Comparison of ENCODE assay signal across 25 mouse cellular contexts in the genomic region with DNA sequence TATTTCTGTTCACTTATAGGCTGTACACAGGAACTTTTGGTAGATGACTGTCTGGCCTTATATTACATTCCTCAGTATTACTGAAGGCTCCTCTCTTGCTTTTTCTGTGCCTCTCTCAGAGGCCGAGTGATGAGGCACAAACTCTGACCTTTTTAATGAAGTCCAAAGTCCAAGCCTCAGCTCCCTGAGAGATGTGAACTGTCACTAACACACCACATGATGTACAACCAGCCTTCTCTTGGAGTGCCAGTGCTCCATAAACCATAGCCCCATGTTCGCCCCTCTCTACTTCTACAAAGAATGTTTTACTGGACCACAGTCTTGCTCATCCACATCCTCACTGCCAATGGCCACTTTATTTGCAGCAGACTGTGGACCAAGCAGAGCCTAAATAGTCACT. TPM values are rescaled to one million over a fixed set of nuclear protein-coding genes. Genes with fewer than 3 reads are reported as not detected.
DNase-seq lines count a peak whose midpoint lies in the region; ATAC-seq and TF ChIP-seq lines count a peak whose summit lies in the region.
"Had no signal": no experiment of that assay in that cellular context is flagged by ENCODE, and none has a peak within 500 bp of the region (broad histone marks: within the 10 kb centered on the region; RNA-seq: fewer than 3 reads in every experiment).

No protein-coding gene starts in this region.

- no peak overlapping the region for H3K27ac ChIP-seq in kidney, embryonic 16.5 days (ENCODE audit: low read length)
- peak overlapping the region; percentile 47; the same call in 1 of the 2 replicates for H3K27ac ChIP-seq in liver, embryonic 12.5 days
- H3K27ac ChIP-seq in liver, embryonic 11.5 days (ENCODE audit: low read depth, low read length): no peak overlapping the region
- H3K27ac ChIP-seq in liver, embryonic 14.5 days: no peak overlapping the region
- H3K27ac ChIP-seq: embryonic facial prominence, embryonic 13.5 days; forebrain, embryonic 10.5 days; forebrain, embryonic 15.5 days; heart, adult 2 months; layer of hippocampus, adult 2 months; limb, embryonic 13.5 days; neural tube, embryonic 15.5 days had no signal

- H3K4me2 ChIP-seq in kidney, embryonic 16.5 days (replicated peaks; ENCODE audit: low read depth, low read length): no peak overlapping the region
- no peak overlapping the region for H3K4me2 ChIP-seq in liver, embryonic 12.5 days
- H3K4me2 ChIP-seq in liver, embryonic 11.5 days: no peak overlapping the region
- H3K4me2 ChIP-seq in liver, embryonic 14.5 days (ENCODE audit: low read depth): no peak overlapping the region
- H3K4me2 ChIP-seq: embryonic facial prominence, embryonic 13.5 days; forebrain, embryonic 15.5 days; limb, embryonic 13.5 days; lung, embryonic 14.5 days; neural tube, embryonic 15.5 days had no signal

- no peaks in the 10 kb centered on the region for H3K9me3 ChIP-seq in kidney, embryonic 16.5 days (ENCODE audit: low read length)
- H3K9me3 ChIP-seq in liver, embryonic 12.5 days (replicated peaks): no peaks in the 10 kb centered on the region
- H3K9me3 ChIP-seq in liver, embryonic 11.5 days (ENCODE audit: control insufficient read depth, low read length): no peaks in the 10 kb centered on the region
- no peaks in the 10 kb centered on the region for H3K9me3 ChIP-seq in liver, embryonic 14.5 days (ENCODE audit: control insufficient read depth, low read length)
- H3K9me3 ChIP-seq: embryonic facial prominence, embryonic 13.5 days; forebrain, embryonic 10.5 days; forebrain, embryonic 15.5 days; limb, embryonic 13.5 days; neural tube, embryonic 15.5 days had no signal

- H3K36me3 ChIP-seq in kidney, embryonic 16.5 days (ENCODE audit: insufficient read depth, low read length): peaks cover 80% of the 10 kb centered on the region
- H3K36me3 ChIP-seq in liver, embryonic 12.5 days: peaks cover 98% of the 10 kb centered on the region
- peaks cover 57% of the 10 kb centered on the region for H3K36me3 ChIP-seq in liver, embryonic 11.5 days (ENCODE audit: control insufficient read depth, insufficient read depth, low read length)
- H3K36me3 ChIP-seq in liver, embryonic 14.5 days (replicated peaks; ENCODE audit: control insufficient read depth, insufficient read depth, low read depth): peaks cover 80% of the 10 kb centered on the region

- no peaks in the 10 kb centered on the region for H3K4me1 ChIP-seq in kidney, embryonic 16.5 days (ENCODE audit: insufficient read depth, low read length)
- H3K4me1 ChIP-seq in liver, embryonic 12.5 days: no peaks in the 10 kb centered on the region
- H3K4me1 ChIP-seq in liver, embryonic 11.5 days (replicated peaks; ENCODE audit: control insufficient read depth, insufficient read depth, low read length): no peaks in the 10 kb centered on the region
- H3K4me1 ChIP-seq in liver, embryonic 14.5 days (replicated peaks; ENCODE audit: control insufficient read depth in 2 of 2, insufficient read depth in 2 of 2, low read length in 1 of 2): peaks cover 0 to 11% of the 10 kb centered on the region in 2 experiments; a peak in 2 of 4 replicates
- H3K4me1 ChIP-seq: embryonic facial prominence, embryonic 13.5 days; forebrain, embryonic 10.5 days; forebrain, embryonic 15.5 days; limb, embryonic 13.5 days; neural tube, embryonic 15.5 days had no signal

- H3K9ac ChIP-seq in kidney, embryonic 16.5 days (replicated peaks; ENCODE audit: low read length): no peak overlapping the region
- H3K9ac ChIP-seq in liver, embryonic 12.5 days: no peak overlapping the region
- H3K9ac ChIP-seq in liver, embryonic 11.5 days (ENCODE audit: low read depth, low read length): no peak overlapping the region
- H3K9ac ChIP-seq in liver, embryonic 14.5 days (replicated peaks): no peak overlapping the region
- H3K9ac ChIP-seq: embryonic facial prominence, embryonic 13.5 days; forebrain, embryonic 15.5 days; limb, embryonic 13.5 days; lung, embryonic 14.5 days; neural tube, embryonic 15.5 days had no signal

- no peak overlapping the region for H3K4me3 ChIP-seq in kidney, embryonic 16.5 days (ENCODE audit: low read length)
- H3K4me3 ChIP-seq in liver, embryonic 12.5 days: no peak overlapping the region
- no peak overlapping the region for H3K4me3 ChIP-seq in liver, embryonic 11.5 days (ENCODE audit: low read depth, low read length)
- no peak overlapping the region for H3K4me3 ChIP-seq in liver, embryonic 14.5 days (ENCODE audit: insufficient read depth in 1 of 2, low read depth in 2 of 2, low read length in 2 of 2)
- H3K4me3 ChIP-seq: embryonic facial prominence, embryonic 13.5 days; forebrain, embryonic 10.5 days; forebrain, embryonic 15.5 days; heart, adult 2 months; layer of hippocampus, adult 2 months; limb, embryonic 13.5 days; neural tube, embryonic 15.5 days had no signal

- TF ChIP-seq EP300 in liver, embryonic 14.5 days (IDR thresholded peaks at IDR 0.05; ENCODE audit: low read depth): no peak

- TF ChIP-seq CTCF in liver, embryonic 14.5 days (IDR thresholded peaks at IDR 0.05; ENCODE audit: low read depth): no peak

- ATAC-seq in kidney, embryonic 16.5 days (ENCODE audit: low FRiP score, low TSS enrichment): no peak
- ATAC-seq in liver, embryonic 12.5 days: no peak; the same call in 1 of the 2 replicates
- ATAC-seq in liver, embryonic 11.5 days (replicated peaks; ENCODE audit: low FRiP score): no peak
- peak; percentile 14; the same call in 1 of the 2 replicates for ATAC-seq in liver, embryonic 14.5 days (ENCODE audit: insufficient read depth)
- ATAC-seq: forebrain, embryonic 15.5 days; hindbrain, embryonic 16.5 days had no signal

- no peaks in the 10 kb centered on the region for H3K27me3 ChIP-seq in kidney, embryonic 16.5 days (ENCODE audit: insufficient read depth, low read length)
- no peaks in the 10 kb centered on the region for H3K27me3 ChIP-seq in liver, embryonic 12.5 days (replicated peaks)
- H3K27me3 ChIP-seq in liver, embryonic 11.5 days (replicated peaks; ENCODE audit: control insufficient read depth, insufficient read depth, low read length): no peaks in the 10 kb centered on the region
- no peaks in the 10 kb centered on the region for H3K27me3 ChIP-seq in liver, embryonic 14.5 days (ENCODE audit: control insufficient read depth, insufficient read depth, low read length)
- H3K27me3 ChIP-seq: embryonic facial prominence, embryonic 13.5 days; forebrain, embryonic 15.5 days; limb, embryonic 13.5 days; neural tube, embryonic 15.5 days had no signal

- peak; percentile 27 for DNase-seq in kidney, adult 11 months
- no peak for DNase-seq in liver, embryonic 11.5 days (ENCODE audit: low spot score)
- no peak for DNase-seq in liver, embryonic 14.5 days (ENCODE audit: low read depth in 3 of 3, low spot score in 3 of 3)
- peak; percentile 50 for DNase-seq in yolk sac, embryonic 10.5 days (ENCODE audit: low spot score)
- no peak for DNase-seq in spleen, postnatal 4 days (ENCODE audit: low spot score in 2 of 2)
- no peak for DNase-seq in spleen, postnatal 14 days (ENCODE audit: low spot score in 2 of 2)
- DNase-seq: adrenal gland, adult 2 months; cerebellum, adult 18-20 months; cerebellum, postnatal 10 days; gastrocnemius, postnatal 25 days; lung, embryonic 14.5 days; midbrain, embryonic 14.5 days; retina, postnatal 1 day; right cerebral cortex, postnatal 14 days; thymus, postnatal 14 days had no signal

- 84% methylated on average over 2 of the region's 2 CpGs for WGBS in kidney, embryonic 16.5 days
- 86% methylated on average over 2 of the region's 2 CpGs for WGBS in liver, embryonic 12.5 days (ENCODE audit: insufficient replicate concordance)
- WGBS in liver, embryonic 11.5 days: 77% methylated on average over 2 of the region's 2 CpGs
- WGBS in liver, embryonic 14.5 days (ENCODE audit: insufficient replicate concordance): 77% methylated on average over 2 of the region's 2 CpGs

RNA-seq across cellular contexts. Expression of gene Amfr, which starts 37.3 kb away (rescaled TPM):
- 37.5 and 45.5 TPM in 2 replicates for polyA plus RNA-seq in kidney, embryonic 16.5 days (2015; fragmentation: Nextera tagmentation; extraction: Ambion mirVana)
- 78.1 and 79.9 TPM in 2 replicates for polyA plus RNA-seq in liver, embryonic 12.5 days (2016; fragmentation: Nextera tagmentation; extraction: Ambion mirVana)
- 72.4 and 79.8 TPM in 2 replicates for polyA plus RNA-seq in liver, embryonic 11.5 days (2014; fragmentation: Nextera tagmentation; extraction: Ambion mirVana)
- 33.4 and 38.4 TPM in 2 replicates for polyA plus RNA-seq in liver, embryonic 14.5 days (2012; rRNA removed)
- 50.0 and 53.1 TPM in 2 replicates for polyA plus RNA-seq in liver, embryonic 14.5 days (2014; fragmentation: Nextera tagmentation; extraction: Ambion mirVana)

Comparison
In these comparisons a context has a peak if more than half of its experiments do, and no peak if none do; other contexts are left out.
1. DNase-seq: peak in kidney, adult 11 months (single experiment) and yolk sac, embryonic 10.5 days (single experiment); none in liver, embryonic 11.5 days (single experiment), liver, embryonic 14.5 days (0 of 3), spleen, postnatal 4 days (0 of 2) and spleen, postnatal 14 days (0 of 2).